Mouse (Mus musculus) liver, embryonic 14.5 days (tissue): ENCODE data around the gene Arl6ip4.

Experiments used
- CTCF ChIP-seq: IDR thresholded peaks from 2 replicates; pipeline ENCODE4 v1.5.1; 2016; ENCODE audit warnings: antibody characterized with exemption, low read depth, control low read depth
- EP300 ChIP-seq: IDR thresholded peaks from 2 replicates; pipeline ENCODE4 v1.6.1; 2016; ENCODE audit warnings: antibody characterized with exemption, low read depth

- TF ChIP-seq CTCF (no peak), EP300 (no peak)
Observed at GRCm38 (mm10) chr5:124083850-124084587, 31.9 kb upstream of the Arl6ip4 start.
